21 mouse cellular contexts compared by ENCODE assay signal in genomic region chr5:62813402-62814071, GRCm38 (mm10). TPM values are rescaled to one million over a fixed set of nuclear protein-coding genes. Genes with fewer than 3 reads are reported as not detected.
DNase-seq lines count a peak whose midpoint lies in the region; ATAC-seq and TF ChIP-seq lines count a peak whose summit lies in the region.
"Had no signal": no experiment of that assay in that cellular context is flagged by ENCODE, and none has a peak within 500 bp of the region (broad histone marks: within the 10 kb centered on the region; RNA-seq: fewer than 3 reads in every experiment).

TSS of gene Dthd1 (plus strand) at chr5:62813823.

- no peaks in the 10 kb centered on the region for H3K4me1 ChIP-seq in hindbrain, embryonic 11.5 days (replicated peaks; ENCODE audit: control insufficient read depth, insufficient read depth, low read length)
- no peaks in the 10 kb centered on the region for H3K4me1 ChIP-seq in hindbrain, embryonic 10.5 days (replicated peaks)
- H3K4me1 ChIP-seq in midbrain, embryonic 13.5 days (replicated peaks) = no peaks in the 10 kb centered on the region
- H3K4me1 ChIP-seq in heart, adult 2 months (ENCODE audit: control insufficient read depth, insufficient read depth, low read length) = no peaks in the 10 kb centered on the region
- H3K4me1 ChIP-seq: liver, embryonic 13.5 days had no signal

- intact Hi-C loops in heart, adult 2 months (cut with DNase I) = no loop called here
- intact Hi-C loops in gastrocnemius, postnatal 14 days (cut with DNase I; ENCODE audit: low total_unique reads) = no loop called here

- no peaks in the 10 kb centered on the region for H3K36me3 ChIP-seq in hindbrain, embryonic 11.5 days (ENCODE audit: control insufficient read depth, insufficient read depth, low read length)
- H3K36me3 ChIP-seq in hindbrain, embryonic 10.5 days = no peaks in the 10 kb centered on the region
- no peaks in the 10 kb centered on the region for H3K36me3 ChIP-seq in midbrain, embryonic 13.5 days
- H3K36me3 ChIP-seq in heart, adult 2 months (ENCODE audit: control insufficient read depth, insufficient read depth, low read length) = no peaks in the 10 kb centered on the region
- H3K36me3 ChIP-seq: liver, embryonic 13.5 days had no signal

- no peaks in the 10 kb centered on the region for H3K9me3 ChIP-seq in hindbrain, embryonic 11.5 days (ENCODE audit: control insufficient read depth, low read length)
- 0 out of 2 replicates have a peak, but pooled peaks cover 1% of the 10 kb centered on the region for H3K9me3 ChIP-seq in hindbrain, embryonic 10.5 days
- H3K9me3 ChIP-seq in midbrain, embryonic 13.5 days = peaks cover 3% of the 10 kb centered on the region; the same call in 1 of the 2 replicates
- H3K9me3 ChIP-seq: liver, embryonic 13.5 days had no signal

- DNase-seq in hindbrain, embryonic 11.5 days (ENCODE audit: low spot score) = no peak
- DNase-seq in hindbrain, embryonic 10.5 days (ENCODE audit: low spot score) = no peak
- DNase-seq in testis, postnatal 14 days (ENCODE audit: low spot score) = peak; percentile 14
- no peak for DNase-seq in testis, postnatal 10 days (ENCODE audit: low spot score)
- no peak for DNase-seq in spleen, postnatal 4 days (ENCODE audit: low spot score in 2 of 2)
- DNase-seq in heart, adult 2 months = no peak
- DNase-seq in gastrocnemius, postnatal 14 days = no peak
- DNase-seq: adrenal gland, postnatal 36 days; cerebellum, adult 11-12 months; embryo, embryonic 11 days; liver, embryonic 13.5 days; lung, postnatal 10 days; thymus, adult 18-20 months had no signal

- peak; percentile 84 for ATAC-seq in hindbrain, embryonic 11.5 days (ENCODE audit: low FRiP score)
- ATAC-seq in midbrain, embryonic 13.5 days = 0 out of 2 replicates have a peak, but pooled peaks have one; percentile 71

- H3K9ac ChIP-seq in hindbrain, embryonic 11.5 days (ENCODE audit: low read depth, low read length) = no peak within 1 kb of the TSS
- no peak within 1 kb of the TSS for H3K9ac ChIP-seq in midbrain, embryonic 13.5 days (replicated peaks)
- H3K9ac ChIP-seq in heart, adult 2 months (ENCODE audit: low read depth, low read length) = no peak within 1 kb of the TSS
- H3K9ac ChIP-seq: liver, embryonic 13.5 days had no signal

- no peak for TF ChIP-seq EP300 in heart, adult 2 months (IDR thresholded peaks at IDR 0.05; ENCODE audit: insufficient read depth, low read depth, low read length)

- no peak within 1 kb of the TSS for H3K27ac ChIP-seq in hindbrain, embryonic 11.5 days (ENCODE audit: low read depth, low read length)
- H3K27ac ChIP-seq in hindbrain, embryonic 10.5 days = no peak within 1 kb of the TSS
- no peak within 1 kb of the TSS for H3K27ac ChIP-seq in midbrain, embryonic 13.5 days
- H3K27ac ChIP-seq in heart, adult 2 months = no peak within 1 kb of the TSS
- H3K27ac ChIP-seq: liver, embryonic 13.5 days had no signal

- WGBS in hindbrain, embryonic 11.5 days = 72% methylated on average over 6 of the region's 6 CpGs
- 72% methylated on average over 6 of the region's 6 CpGs for WGBS in hindbrain, embryonic 10.5 days
- WGBS in midbrain, embryonic 13.5 days = 64% methylated on average over 6 of the region's 6 CpGs
- 71% methylated on average over 6 of the region's 6 CpGs for WGBS in heart, adult 2 months

- no peaks in the 10 kb centered on the region for H3K79me2 ChIP-seq in heart, adult 2 months (replicated peaks; ENCODE audit: control insufficient read depth, insufficient read depth, low read length)

- no peak for TF ChIP-seq CTCF in heart, adult 2 months (IDR thresholded peaks at IDR 0.05)

- H3K4me3 ChIP-seq in hindbrain, embryonic 11.5 days (ENCODE audit: low read depth, low read length) = no peak within 1 kb of the TSS
- no peak within 1 kb of the TSS for H3K4me3 ChIP-seq in hindbrain, embryonic 10.5 days
- H3K4me3 ChIP-seq in midbrain, embryonic 13.5 days (replicated peaks) = no peak within 1 kb of the TSS
- H3K4me3 ChIP-seq in heart, adult 2 months = no peak within 1 kb of the TSS
- H3K4me3 ChIP-seq: liver, embryonic 13.5 days had no signal

- no peak for TF ChIP-seq POLR2A in heart, adult 2 months (IDR thresholded peaks at IDR 0.05; ENCODE audit: insufficient read depth, low read depth, low read length)

- H3K27me3 ChIP-seq in hindbrain, embryonic 11.5 days (ENCODE audit: control insufficient read depth, insufficient read depth, low read length) = no peaks in the 10 kb centered on the region
- H3K27me3 ChIP-seq in hindbrain, embryonic 10.5 days (ENCODE audit: insufficient read depth, poor library complexity, severe bottlenecking) = no peaks in the 10 kb centered on the region
- no peaks in the 10 kb centered on the region for H3K27me3 ChIP-seq in midbrain, embryonic 13.5 days
- no peaks in the 10 kb centered on the region for H3K27me3 ChIP-seq in heart, adult 2 months (ENCODE audit: control insufficient read depth, insufficient read depth, low read length)
- H3K27me3 ChIP-seq: liver, embryonic 13.5 days had no signal

- no peak within 1 kb of the TSS for H3K4me2 ChIP-seq in hindbrain, embryonic 11.5 days (replicated peaks; ENCODE audit: low read depth, low read length)
- H3K4me2 ChIP-seq in midbrain, embryonic 13.5 days (replicated peaks) = no peak within 1 kb of the TSS
- H3K4me2 ChIP-seq: liver, embryonic 13.5 days had no signal

RNA-seq across cellular contexts. Expression of gene Dthd1, which starts in this region (rescaled TPM):
- polyA plus RNA-seq in hindbrain, embryonic 11.5 days (2014; fragmentation: Nextera tagmentation; extraction: Ambion mirVana) = not detected in 2 replicates
- not detected in 2 replicates for polyA plus RNA-seq in hindbrain, embryonic 10.5 days (2016; fragmentation: Nextera tagmentation; extraction: Ambion mirVana)
- polyA plus RNA-seq in midbrain, embryonic 13.5 days (2015; fragmentation: Nextera tagmentation; extraction: Ambion mirVana) = not detected in 2 replicates
- total RNA-seq in heart, adult 2 months (2021) = not detected
- polyA plus RNA-seq in heart, adult 2 months (2012; rRNA removed) = not detected in 2 replicates
- total RNA-seq in gastrocnemius, postnatal 14 days (2021) = not detected
- total RNA-seq: adrenal gland, postnatal 36 days; gastrocnemius, postnatal 4 days; left cerebral cortex, postnatal 25 days; MEL; monocyte, adult 5-6 weeks had no signal
- polyA plus RNA-seq: intestine, embryonic 14.5 days; kidney, embryonic 16.5 days; liver, embryonic 13.5 days; small intestine, adult 2 months had no signal

Comparison
In these comparisons a context has a peak if more than half of its experiments do, and no peak if none do; other contexts are left out.
1. Peak in ATAC-seq in hindbrain, embryonic 11.5 days; RNA of the gene not detected or under 1 TPM.
2. Peak in ATAC-seq in midbrain, embryonic 13.5 days; RNA of the gene not detected or under 1 TPM.